Mouse (Mus musculus) bone marrow, adult 2 months (tissue): ENCODE data around the gene Fgl2.

Source experiments
- CTCF ChIP-seq: fragments of 200-500 bp; IDR thresholded peaks from 2 replicates; pipeline ENCODE4 v1.5.1; 2011; ENCODE audit warnings: low read length, control low read depth; ENCODE audit not compliant: control insufficient read depth, insufficient read depth
- POLR2A ChIP-seq: fragments of 200-500 bp; IDR thresholded peaks from 2 replicates; pipeline ENCODE4 v1.6.1; 2011; ENCODE audit warnings: low read depth, mild to moderate bottlenecking, control low read depth, low read length, borderline replicate concordance; ENCODE audit not compliant: control insufficient read depth

GRCm38 (mm10) chr5:21326494-21326893 lies 45.9 kb upstream of the Fgl2 start:
- TF ChIP-seq CTCF (peak; percentile 94), POLR2A (no peak)
